Mouse (Mus musculus) frontal cortex, postnatal 36 days (tissue): ENCODE results near the gene Itpk1.
A peak's percentile ranks its signal among the peaks of the same experiment; 100 is the strongest.

Experiments used
- DNase-seq, 2 experiments: peaks; one replicate each; pipeline ENCODE4 v3.0.0; 2022; ENCODE audit warnings: low spot score in 2 of 2

The Itpk1 gene

GRCm38 (mm10) chr12:102594627-102595026, 110.1 kb downstream of the Itpk1 start:
- no peak for DNase-seq

DNA sequence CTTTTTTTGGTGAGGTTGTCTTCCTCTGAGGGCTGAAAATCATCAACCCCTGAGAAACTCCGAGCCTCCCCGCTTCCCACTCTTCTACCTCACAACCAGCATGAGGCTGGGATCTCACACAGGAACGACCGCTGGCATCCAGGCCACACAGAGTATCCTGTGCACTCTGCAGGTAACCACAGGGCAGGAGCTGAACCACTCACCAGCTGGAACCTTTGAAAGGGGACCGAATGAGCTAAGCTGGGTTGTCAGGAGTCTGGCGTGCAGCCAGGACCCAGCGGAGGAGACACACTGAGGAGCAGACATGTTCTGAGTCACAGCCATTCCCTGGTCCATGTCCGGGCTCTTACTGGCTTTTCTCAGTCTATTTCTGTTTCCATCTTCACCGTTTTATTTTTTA, 111.0 kb downstream of the Itpk1 start:
- DNase-seq = peak; percentile 69 to 74

GRCm38 (mm10) chr12:102590711-102591360, 113.9 kb downstream of the Itpk1 start:
- DNase-seq = no peak

DNA sequence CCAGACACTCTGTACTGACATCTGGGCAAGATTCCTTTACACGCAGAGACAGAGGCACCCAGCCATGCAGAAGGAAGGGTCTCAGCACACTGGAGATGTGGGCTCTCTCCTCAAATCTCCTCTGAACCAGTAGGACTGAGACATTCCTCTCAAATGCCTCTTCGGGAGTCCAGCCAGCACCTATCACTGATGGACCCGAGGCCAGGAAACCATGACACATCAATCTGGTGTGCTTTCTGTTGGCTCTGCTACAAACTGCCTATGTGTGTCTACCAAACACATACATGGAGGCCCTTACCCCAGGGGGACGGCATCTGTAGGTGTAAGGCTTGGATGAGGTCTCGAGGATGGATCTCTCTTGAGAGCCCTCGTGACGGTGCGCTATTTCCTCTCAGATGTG, 117.6 kb downstream of the Itpk1 start:
- DNase-seq = no peak

GRCm38 (mm10) chr12:102586286-102586881, 118.3 kb downstream of the Itpk1 start:
- DNase-seq = no peak

- DNase-seq = peak; percentile 40 to 64
Observed at GRCm38 (mm10) chr12:102585390-102585789, 119.3 kb downstream of the Itpk1 start.

DNA sequence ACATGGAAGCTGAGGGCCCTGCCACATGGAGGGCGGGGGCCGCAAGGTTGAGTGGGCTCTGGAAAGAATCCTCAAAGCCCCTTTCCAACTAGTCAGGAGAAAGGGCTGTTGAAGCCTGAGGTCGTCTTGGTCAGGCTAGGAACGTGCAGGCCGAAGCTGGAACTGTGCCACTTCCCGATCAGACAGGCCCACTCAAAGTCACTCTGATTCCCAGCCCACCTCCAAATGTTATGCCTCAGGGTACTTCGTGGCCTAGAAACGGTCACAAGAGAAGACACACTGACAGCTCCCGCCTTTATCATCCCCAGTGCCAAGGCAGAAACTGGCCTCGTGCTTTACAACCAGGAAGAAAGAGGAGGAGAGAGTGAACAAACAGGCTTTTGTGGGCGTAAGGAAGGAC, 122.3 kb downstream of the Itpk1 start:
- no peak for DNase-seq

DNA sequence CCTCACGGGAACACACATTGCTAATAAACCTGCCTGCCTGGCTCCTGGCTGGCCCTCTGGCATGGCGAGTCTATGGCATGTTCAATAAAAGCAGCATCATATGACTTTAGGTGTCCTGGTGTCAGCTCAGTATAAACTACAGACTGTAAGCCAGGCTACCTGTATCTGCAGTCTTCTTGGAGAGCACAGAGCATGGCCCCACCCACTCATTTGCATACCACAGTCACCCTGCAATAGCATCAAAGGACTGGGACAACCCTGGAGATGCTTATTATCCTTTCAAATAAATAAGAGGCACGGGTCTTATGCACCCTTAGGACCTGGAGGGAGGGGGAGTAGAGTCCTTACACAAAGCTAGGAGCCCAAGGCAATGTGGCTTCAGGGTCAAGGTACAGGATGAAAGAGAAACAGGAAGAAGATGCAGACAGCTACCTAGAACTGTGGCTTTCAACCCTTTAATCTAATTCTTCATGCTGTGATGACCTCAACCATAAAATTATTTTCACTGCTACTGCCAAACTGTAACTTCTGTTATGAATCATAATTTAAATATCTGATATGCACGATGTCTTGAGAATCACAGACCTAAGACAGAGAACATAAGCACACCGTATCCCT, 123.0 kb downstream of the Itpk1 start:
- no peak for DNase-seq

- peak; percentile 74 to 83 for DNase-seq
Observed at GRCm38 (mm10) chr12:102579041-102579440, 125.7 kb downstream of the Itpk1 start.

- DNase-seq = no peak
Observed at GRCm38 (mm10) chr12:102576659-102577398, 127.9 kb downstream of the Itpk1 start.

GRCm38 (mm10) chr12:102575541-102576329, 129.0 kb downstream of the Itpk1 start:
- no peak for DNase-seq

GRCm38 (mm10) chr12:102573036-102573435, 131.7 kb downstream of the Itpk1 start:
- DNase-seq = no peak

DNA sequence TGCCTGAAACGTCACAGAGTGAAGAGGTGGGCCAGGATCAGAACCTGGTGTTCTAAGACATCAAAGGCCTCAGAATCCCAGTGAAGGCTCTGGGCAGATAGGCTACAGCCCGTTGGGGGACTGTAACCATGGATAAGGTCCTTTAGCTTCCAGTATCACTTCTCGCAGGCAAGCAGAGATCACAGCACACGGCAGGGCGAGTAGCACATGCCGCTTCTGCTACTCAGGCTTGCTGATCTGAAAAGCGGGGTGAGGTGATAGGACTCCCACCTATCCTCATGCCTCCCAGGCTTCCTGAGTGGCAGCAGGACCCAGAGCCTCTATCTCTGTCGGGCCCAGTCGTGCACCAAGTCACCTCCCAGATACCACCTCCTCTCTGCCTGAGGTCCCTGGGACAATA, 133.1 kb downstream of the Itpk1 start:
- DNase-seq = no peak

GRCm38 (mm10) chr12:102570734-102571133, 134.0 kb downstream of the Itpk1 start:
- no peak for DNase-seq

- no peak for DNase-seq
Observed at GRCm38 (mm10) chr12:102570111-102570510, 134.6 kb downstream of the Itpk1 start.

DNA sequence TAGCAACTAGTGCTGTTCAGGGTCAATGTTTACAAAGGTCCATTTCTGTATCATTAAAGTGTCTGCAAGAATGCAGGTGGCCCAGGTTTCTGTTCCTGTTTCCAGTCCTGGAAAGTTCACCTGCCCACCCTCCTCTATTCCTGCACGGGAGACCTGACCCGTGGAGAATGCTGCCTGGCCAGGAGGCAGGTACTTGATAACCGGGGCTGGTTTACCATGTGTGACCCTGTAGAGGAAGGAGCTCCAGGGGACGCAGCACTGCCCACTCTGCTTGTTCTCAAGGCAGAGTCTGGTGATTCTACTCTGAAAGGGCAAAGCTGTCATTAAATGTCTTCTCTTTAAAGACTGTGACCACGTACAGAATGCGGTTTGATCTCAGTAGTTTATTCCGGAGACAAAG, 136.5 kb downstream of the Itpk1 start:
- DNase-seq = no peak

- DNase-seq = no peak
Observed at GRCm38 (mm10) chr12:102566951-102567350, 137.8 kb downstream of the Itpk1 start.

- DNase-seq = no peak
Observed at GRCm38 (mm10) chr12:102565086-102565485, 139.6 kb downstream of the Itpk1 start.

GRCm38 (mm10) chr12:102557372-102557771, 147.4 kb downstream of the Itpk1 start:
- DNase-seq = peak; percentile 56 to 62

GRCm38 (mm10) chr12:102555850-102556249, 148.9 kb downstream of the Itpk1 start:
- DNase-seq = peak in 1 of 2 experiments; percentile 35

DNA sequence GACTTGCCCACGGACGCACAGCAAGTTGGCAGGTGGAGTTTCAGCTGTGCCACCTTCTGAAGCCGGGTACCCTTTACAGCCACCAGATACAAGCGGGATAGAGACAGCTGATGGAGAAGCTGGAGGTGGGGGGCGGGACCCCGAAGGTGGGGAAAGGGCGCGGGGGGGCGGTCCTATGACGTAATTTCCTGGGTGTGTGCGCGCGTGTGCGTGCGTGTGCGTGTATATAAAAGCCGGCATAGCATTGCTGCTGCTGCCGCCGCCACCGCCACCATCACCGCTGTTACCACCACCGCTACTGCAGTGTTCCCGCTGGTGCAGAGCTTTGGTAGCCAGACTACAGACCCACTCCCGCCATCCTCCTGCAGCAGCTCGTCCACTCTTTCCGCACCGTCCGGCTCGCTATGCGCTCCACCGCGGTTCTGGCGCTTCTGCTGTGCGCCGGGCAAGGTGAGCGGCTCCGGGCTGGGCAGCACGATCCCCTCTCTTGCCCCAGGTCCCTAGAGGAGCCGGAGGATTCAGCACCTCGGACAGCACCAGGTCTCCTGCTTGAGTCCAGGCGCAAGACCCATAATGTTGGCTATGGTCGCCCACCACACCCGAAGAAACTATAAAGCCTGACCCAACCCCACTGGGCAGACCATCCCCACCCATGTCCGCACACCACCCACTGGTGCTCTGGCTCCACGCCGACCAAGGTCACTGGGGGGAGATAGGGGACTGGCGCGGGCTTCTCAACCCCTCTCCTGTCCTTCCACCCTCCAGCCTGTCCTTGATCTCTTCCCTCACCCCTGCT, 149.8 kb downstream of the Itpk1 start, which contains the start of gene Chga:
Gene Chga (plus strand): TSS at position 249 of the 796 bp plus-strand sequence.
- DNase-seq = peak; percentile 82 to 83
